Mouse (Mus musculus): ENCODE results near the gene Pakap.

GRCm38 (mm10) chr4:57824626-57825240 lies 256.8 kb downstream of the Pakap start:
- TF ChIP-seq CTCF (IDR thresholded peaks at IDR 0.05; ENCODE audit: low read depth, low read length) (no peak), POLR2A (IDR thresholded peaks at IDR 0.05; ENCODE audit: borderline replicate concordance, low read depth, low read length) (no peak)

Data from bone marrow macrophage, adult 2 months (primary cell).